Mouse (Mus musculus) CH12.LX (cell line): ENCODE measurements around the gene Srf.

Experiments used
- CTCF ChIP-seq, 2 experiments: IDR thresholded peaks in 1 of 2; conservative IDR thresholded peaks in 1 of 2; 2 replicates each; pipeline ENCODE4 v1.5.1; 2011 to 2012; ENCODE audit warnings: low read depth in 2 of 2, low read length in 2 of 2, improper control_type of control experiment in 1 of 2, inconsistent platforms in 1 of 2, mild to moderate bottlenecking in 1 of 2, moderate library complexity in 1 of 2
- POLR2A ChIP-seq: IDR thresholded peaks from 2 replicates; pipeline ENCODE4 v1.6.1; 2011; ENCODE audit warnings: low read depth, mild to moderate bottlenecking, improper control_type of control experiment, low read length

- TF ChIP-seq POLR2A: no peak
- TF ChIP-seq CTCF (conservative IDR thresholded peaks at IDR 0.05 in 1 of 2, IDR thresholded peaks at IDR 0.05 in 1 of 2; ENCODE audit: low read depth in 2 of 2, low read length in 2 of 2): no peak
Measured at GRCm38 (mm10) chr17:46551369-46551768, 4.6 kb downstream of the Srf start.
